Mouse (Mus musculus) myocyte (in vitro differentiated cells): Measurements from ENCODE around the gene Ten1. TPM values are rescaled to one million over a fixed set of nuclear protein-coding genes. Genes with fewer than 3 reads are reported as not detected.

Experiments used
- H3K27me3 ChIP-seq: one replicate; pipeline ENCODE4 v1.6.1; 2011; ENCODE audit not compliant: control insufficient read depth, insufficient read depth, insufficient read length
- H3K36me3 ChIP-seq: one replicate; pipeline ENCODE4 v1.6.1; 2011; ENCODE audit not compliant: control insufficient read depth, insufficient read depth
- H3K4me2 ChIP-seq: one replicate; pipeline ENCODE4 v1.6.1; 2011; ENCODE audit warnings: low read depth, control low read depth
- H3K4me3 ChIP-seq: one replicate; pipeline ENCODE4 v1.5.1; 2011; ENCODE audit warnings: mild to moderate bottlenecking, control low read depth, moderate library complexity
- H3K79me2 ChIP-seq: one replicate; pipeline ENCODE4 v1.6.1; 2011; ENCODE audit not compliant: control insufficient read depth, insufficient read depth
- H3ac ChIP-seq: one replicate; pipeline ENCODE4 v1.6.1; 2011; ENCODE audit not compliant: control insufficient read depth, insufficient read length
- CEBPB ChIP-seq: IDR thresholded peaks from 2 replicates; pipeline ENCODE4 v1.6.1; 2011; ENCODE audit warnings: mild to moderate bottlenecking, moderate library complexity; ENCODE audit not compliant: poor library complexity, insufficient read depth, severe bottlenecking
- E2F4 ChIP-seq: IDR thresholded peaks from one replicate; pipeline ENCODE4 v1.6.1; 2011; ENCODE audit warnings: mild to moderate bottlenecking, control low read depth, moderate library complexity; ENCODE audit not compliant: insufficient read depth
- MAX ChIP-seq: IDR thresholded peaks from one replicate; pipeline ENCODE4 v1.6.1; 2011; ENCODE audit warnings: low read depth, mild to moderate bottlenecking, control low read depth
- MYOD1 ChIP-seq, 3 experiments: IDR thresholded peaks; one replicate each; pipeline ENCODE4 v1.6.1; 2011; ENCODE audit warnings: control low read depth in 2 of 3, low read depth in 2 of 3, mild to moderate bottlenecking in 2 of 3, moderate library complexity in 1 of 3; ENCODE audit not compliant: insufficient read length in 2 of 3, control insufficient read depth in 1 of 3
- MYOG ChIP-seq, 3 experiments: IDR thresholded peaks; one replicate each; pipeline ENCODE4 v1.6.1; 2011; ENCODE audit warnings: control low read depth in 2 of 3, low read depth in 2 of 3, mild to moderate bottlenecking in 2 of 3; ENCODE audit not compliant: insufficient read length in 2 of 3, control insufficient read depth in 1 of 3, insufficient read depth in 1 of 3
- POLR2A ChIP-seq: IDR thresholded peaks from one replicate; pipeline ENCODE4 v1.6.1; 2011; ENCODE audit warnings: low read depth, mild to moderate bottlenecking, control low read depth, moderate library complexity; ENCODE audit not compliant: insufficient read length
- POLR2AphosphoS2 ChIP-seq: IDR thresholded peaks from one replicate; pipeline ENCODE4 v1.6.1; 2011; ENCODE audit warnings: low read depth, control low read depth; ENCODE audit not compliant: insufficient read length
- REST ChIP-seq: IDR thresholded peaks from one replicate; pipeline ENCODE4 v1.6.1; 2011; ENCODE audit warnings: mild to moderate bottlenecking, control low read depth, moderate library complexity; ENCODE audit not compliant: insufficient read depth, insufficient read length
- SRF ChIP-seq: IDR thresholded peaks from one replicate; pipeline ENCODE4 v1.6.1; 2011; ENCODE audit warnings: low read depth; ENCODE audit not compliant: control insufficient read depth, insufficient read length
- TCF12 ChIP-seq: IDR thresholded peaks from one replicate; pipeline ENCODE4 v1.6.1; 2011; ENCODE audit warnings: mild to moderate bottlenecking, control low read depth; ENCODE audit not compliant: poor library complexity, insufficient read depth, severe bottlenecking
- TCF3 ChIP-seq: IDR thresholded peaks from one replicate; pipeline ENCODE4 v1.6.1; 2011; ENCODE audit warnings: low read depth, control low read depth; ENCODE audit not compliant: insufficient read length
- USF1 ChIP-seq: IDR thresholded peaks from one replicate; pipeline ENCODE4 v1.6.1; 2011; ENCODE audit warnings: low read depth, mild to moderate bottlenecking, control low read depth, moderate library complexity
- polyA plus RNA-seq: library from polyadenylated mRNA; unstranded; fragments of >200 nt; fragmentation: generic; extraction: Trizol; gene quantifications from one replicate; pipeline ENCODE4 v1.2.1, GENCODE M21; 2012; ENCODE audit warnings: missing spikeins

The Ten1 gene
- polyA plus RNA-seq, 1 experiment = 61.4 TPM

DNA sequence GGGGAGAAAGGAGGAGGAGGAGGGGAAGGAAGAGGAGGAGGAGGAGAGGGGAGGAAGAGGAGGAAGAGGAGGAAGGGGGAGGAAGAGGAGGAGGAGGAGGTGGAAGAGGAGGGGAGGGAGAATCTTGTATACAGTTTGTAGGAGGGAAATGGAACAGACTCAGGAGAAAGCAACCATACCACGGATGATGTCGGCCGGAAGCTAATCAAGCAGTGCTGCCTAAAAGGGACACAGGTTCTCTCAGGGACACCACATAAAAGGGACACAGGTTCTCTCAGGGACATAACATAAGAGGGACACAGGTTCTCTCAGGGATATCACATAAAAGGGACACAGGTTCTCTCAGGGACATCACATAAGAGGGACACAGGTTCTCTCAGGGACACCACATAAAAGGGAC is 29.4 kb upstream of the Ten1 start:
- Histone ChIP-seq H3K36me3 (peaks cover 13% of the 10 kb centered on the region), H3K4me2 (no peak overlapping the region), H3K79me2 (peaks cover 14% of the 10 kb centered on the region), H3K27me3 (no peaks in the 10 kb centered on the region), H3ac (no peak overlapping the region), H3K4me3 (no peak overlapping the region)
- TF ChIP-seq REST (no peak), MYOD1 (IDR thresholded peaks at IDR 0.05; ENCODE audit: control insufficient read depth in 1 of 3, insufficient read length in 2 of 3, low read depth in 2 of 3) (no peak), MYOG (IDR thresholded peaks at IDR 0.05; ENCODE audit: control insufficient read depth in 1 of 3, insufficient read depth in 1 of 3, insufficient read length in 2 of 3, low read depth in 2 of 3) (no peak)

GRCm38 (mm10) chr11:116170003-116170800 is 28.5 kb upstream of the Ten1 start:
- Histone ChIP-seq H3K4me2 (no peak overlapping the region), H3K79me2 (peaks cover 14% of the 10 kb centered on the region), H3ac (no peak overlapping the region), H3K4me3 (no peak overlapping the region), H3K36me3 (peaks cover 13% of the 10 kb centered on the region), H3K27me3 (no peaks in the 10 kb centered on the region)
- TF ChIP-seq CEBPB (no peak), MYOD1 (IDR thresholded peaks at IDR 0.05; ENCODE audit: control insufficient read depth in 1 of 3, insufficient read length in 2 of 3, low read depth in 2 of 3) (no peak), SRF (no peak), REST (no peak), MYOG (IDR thresholded peaks at IDR 0.05; ENCODE audit: control insufficient read depth in 1 of 3, insufficient read depth in 1 of 3, insufficient read length in 2 of 3, low read depth in 2 of 3) (no peak), E2F4 (no peak), TCF12 (no peak), POLR2AphosphoS2 (no peak), TCF3 (no peak), MAX (no peak), POLR2A (no peak), USF1 (no peak)

GRCm38 (mm10) chr11:116171959-116172358 is 26.7 kb upstream of the Ten1 start:
- Histone ChIP-seq H3K36me3 (peaks cover 19% of the 10 kb centered on the region), H3ac (no peak overlapping the region), H3K79me2 (peaks cover under 1% of the 10 kb centered on the region), H3K4me3 (no peak overlapping the region), H3K27me3 (no peaks in the 10 kb centered on the region), H3K4me2 (no peak overlapping the region)
- TF ChIP-seq E2F4 = no peak
- TF ChIP-seq TCF12 = no peak
- no peak for TF ChIP-seq SRF
- no peak for TF ChIP-seq POLR2A
- TF ChIP-seq TCF3 = no peak

DNA sequence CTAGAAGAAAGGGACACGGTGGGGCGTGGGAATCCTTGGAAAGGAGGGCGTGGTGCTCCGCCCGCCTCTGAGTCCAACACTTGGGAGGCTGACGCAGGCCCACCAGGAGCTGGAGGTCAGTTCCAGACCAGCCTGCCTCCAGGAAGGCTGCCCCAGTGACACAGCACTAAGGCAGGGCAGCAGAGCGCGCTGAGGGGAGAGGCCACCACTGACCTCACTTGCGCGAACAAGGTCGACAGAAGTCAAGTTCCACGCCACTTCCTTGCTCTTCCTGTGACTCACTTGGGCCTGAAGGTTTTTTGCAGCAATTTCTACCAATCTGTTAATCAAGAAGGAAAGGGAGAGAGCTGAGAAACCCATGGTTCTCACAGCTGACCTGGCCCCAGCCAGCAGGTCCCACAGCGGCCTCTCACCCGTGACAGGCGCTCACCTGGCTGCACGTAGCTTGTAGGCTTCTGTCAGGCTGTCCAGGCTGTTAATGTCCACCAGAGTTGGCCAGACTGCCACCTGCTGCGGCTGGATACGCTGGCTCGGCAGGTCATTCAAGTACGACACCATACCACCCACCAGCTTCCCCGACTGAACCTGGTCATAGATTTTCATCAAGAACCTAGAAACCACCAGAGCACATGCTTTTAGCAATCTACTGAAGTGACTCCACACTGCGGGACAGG is 23.7 kb upstream of the Ten1 start:
- Histone ChIP-seq H3K4me3 (no peak overlapping the region), H3ac (no peak overlapping the region), H3K27me3 (no peaks in the 10 kb centered on the region), H3K36me3 (peaks cover 26% of the 10 kb centered on the region), H3K4me2 (no peak overlapping the region), H3K79me2 (no peaks in the 10 kb centered on the region)
- no peak for TF ChIP-seq CEBPB
- TF ChIP-seq TCF12 = no peak
- TF ChIP-seq POLR2A = no peak
- TF ChIP-seq REST = no peak
- TF ChIP-seq MAX = no peak
- no peak for TF ChIP-seq MYOD1 (IDR thresholded peaks at IDR 0.05; ENCODE audit: control insufficient read depth in 1 of 3, insufficient read length in 2 of 3, low read depth in 2 of 3)
- TF ChIP-seq USF1 = no peak

DNA sequence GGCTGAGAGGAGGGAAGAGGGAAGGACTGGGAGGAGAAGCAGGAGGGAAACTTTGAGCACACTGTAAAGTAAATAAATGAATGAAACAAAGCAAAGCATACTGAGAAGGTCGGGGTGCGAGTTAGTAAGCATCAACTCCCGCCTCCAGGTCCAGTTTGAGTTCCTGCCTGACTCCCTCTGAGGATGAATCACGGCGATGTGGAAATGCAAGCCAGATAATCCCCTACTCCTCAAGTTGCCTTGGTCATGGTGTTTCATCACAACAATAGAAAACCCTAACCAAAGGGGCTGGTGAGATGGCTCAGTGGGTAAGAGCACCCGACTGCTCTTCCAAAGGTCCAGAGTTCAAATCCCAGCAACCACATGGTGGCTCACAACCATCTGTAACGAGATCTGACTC is 22.6 kb upstream of the Ten1 start:
- Histone ChIP-seq H3K36me3 (peaks cover 28% of the 10 kb centered on the region), H3K27me3 (no peaks in the 10 kb centered on the region), H3K79me2 (no peaks in the 10 kb centered on the region), H3K4me2 (no peak overlapping the region), H3K4me3 (no peak overlapping the region), H3ac (no peak overlapping the region)
- TF ChIP-seq E2F4 = no peak
- no peak for TF ChIP-seq POLR2A
- no peak for TF ChIP-seq POLR2AphosphoS2
- no peak for TF ChIP-seq USF1
- TF ChIP-seq MAX = no peak
- no peak for TF ChIP-seq TCF3
- TF ChIP-seq REST = no peak
- TF ChIP-seq MYOD1 (IDR thresholded peaks at IDR 0.05; ENCODE audit: control insufficient read depth in 1 of 3, insufficient read length in 2 of 3, low read depth in 2 of 3) = no peak
- no peak for TF ChIP-seq TCF12
- no peak for TF ChIP-seq SRF
- TF ChIP-seq MYOG (IDR thresholded peaks at IDR 0.05; ENCODE audit: control insufficient read depth in 1 of 3, insufficient read depth in 1 of 3, insufficient read length in 2 of 3, low read depth in 2 of 3) = no peak
- TF ChIP-seq CEBPB = no peak
